Mouse (Mus musculus) liver, embryonic 14.5 days (tissue): ENCODE results near the gene Alyref.

Experiments used
- CTCF ChIP-seq: IDR thresholded peaks from 2 replicates; pipeline ENCODE4 v1.5.1; 2016; ENCODE audit warnings: antibody characterized with exemption, low read depth, control low read depth
- EP300 ChIP-seq: IDR thresholded peaks from 2 replicates; pipeline ENCODE4 v1.6.1; 2016; ENCODE audit warnings: antibody characterized with exemption, low read depth

GRCm38 (mm10) chr11:120641869-120642268 is 43.7 kb upstream of the Alyref start:
- TF ChIP-seq CTCF (no peak), EP300 (no peak)
